Mouse (Mus musculus) forebrain, embryonic 12.5 days (tissue): ENCODE data around the gene Focad. TPM values are rescaled to one million over a fixed set of nuclear protein-coding genes. Genes with fewer than 3 reads are reported as not detected.

ENCODE experiments used
- ATAC-seq: fragments of 200-750 bp; cut with Nextera tagmentation; 2 replicates; pipeline ENCODE4 v1.8.0; 2017; ENCODE audit warnings: moderate TSS enrichment; ENCODE audit not compliant: low FRiP score
- H3K27ac ChIP-seq: fragments of 300-500 bp; sonication (generic); 2 replicates; pipeline ENCODE4 v1.5.1; 2016; ENCODE audit warnings: mild to moderate bottlenecking
- H3K27me3 ChIP-seq: fragments of 300-500 bp; sonication (generic); 2 replicates; pipeline ENCODE4 v1.6.1; 2016; ENCODE audit warnings: mild to moderate bottlenecking
- H3K36me3 ChIP-seq: fragments of 300-500 bp; sonication (generic); replicated peaks from 2 replicates; pipeline ENCODE4 v1.6.1; 2016; ENCODE audit warnings: mild to moderate bottlenecking
- H3K4me1 ChIP-seq: fragments of 300-500 bp; sonication (generic); 2 replicates; pipeline ENCODE4 v1.6.1; 2016
- H3K4me2 ChIP-seq: fragments of 300-500 bp; sonication (generic); 2 replicates; pipeline ENCODE4 v1.6.1; 2016; ENCODE audit warnings: mild to moderate bottlenecking, moderate library complexity
- H3K4me3 ChIP-seq: fragments of 300-500 bp; sonication (generic); replicated peaks from 2 replicates; pipeline ENCODE4 v1.5.1; 2016; ENCODE audit warnings: mild to moderate bottlenecking
- H3K9ac ChIP-seq: fragments of 300-500 bp; sonication (generic); 2 replicates; pipeline ENCODE4 v1.6.1; 2016; ENCODE audit warnings: mild to moderate bottlenecking
- H3K9me3 ChIP-seq: fragments of 300-500 bp; sonication (generic); 2 replicates; pipeline ENCODE4 v1.6.1; 2016
- WGBS: fragments of 180-500 bp; shearing (Covaris S2); methylation state at CpG from one replicate; pipeline ENCODE4 v1.1.7; 2016; 5-methylcytosine and 5-hydroxymethylcytosine counted together
- polyA plus RNA-seq: library from polyadenylated mRNA; unstranded; fragments of >200 nt; fragmentation: Nextera tagmentation; extraction: Ambion mirVana; gene quantifications from 2 replicates; pipeline ENCODE4 v1.2.1, GENCODE M21; 2016

Focad gene
- polyA plus RNA-seq, 1 experiment from 2014 or later, result 16.7 TPM

- no peak for ATAC-seq
- no peaks in the 10 kb centered on the region for H3K27me3 ChIP-seq
- H3K4me1 ChIP-seq, result no peaks in the 10 kb centered on the region; the same call in 1 of the 2 replicates
- H3K36me3 ChIP-seq, result no peaks in the 10 kb centered on the region
- H3K4me3 ChIP-seq, result no peak overlapping the region
- WGBS, result 82% methylated on average over 3 of the region's 3 CpGs
- H3K9ac ChIP-seq, result no peak overlapping the region
- no peak overlapping the region for H3K4me2 ChIP-seq
- no peak overlapping the region for H3K27ac ChIP-seq
- no peaks in the 10 kb centered on the region for H3K9me3 ChIP-seq
Measured at GRCm38 (mm10) chr4:88117331-88117730, 22.9 kb downstream of the Focad start.

- Histone ChIP-seq H3K9me3 (no peaks in the 10 kb centered on the region), H3K27ac (no peak overlapping the region), H3K27me3 (no peaks in the 10 kb centered on the region), H3K4me3 (no peak overlapping the region), H3K4me1 (no peaks in the 10 kb centered on the region; the same call in 1 of the 2 replicates), H3K9ac (no peak overlapping the region), H3K4me2 (no peak overlapping the region), H3K36me3 (no peaks in the 10 kb centered on the region)
- no peak for ATAC-seq
Measured at GRCm38 (mm10) chr4:88117942-88118341, 23.5 kb downstream of the Focad start.

- Histone ChIP-seq H3K9ac (no peak overlapping the region), H3K9me3 (no peaks in the 10 kb centered on the region), H3K27ac (no peak overlapping the region), H3K4me2 (no peak overlapping the region), H3K4me3 (no peak overlapping the region), H3K36me3 (no peaks in the 10 kb centered on the region), H3K4me1 (no peaks in the 10 kb centered on the region; the same call in 1 of the 2 replicates), H3K27me3 (no peaks in the 10 kb centered on the region)
- ATAC-seq, result no peak
- 84% methylated on average over 5 of the region's 5 CpGs for WGBS
Measured at GRCm38 (mm10) chr4:88118750-88119395, 24.4 kb downstream of the Focad start.

GRCm38 (mm10) chr4:88120091-88120490, 25.7 kb downstream of the Focad start:
- H3K9ac ChIP-seq, result no peak overlapping the region
- H3K4me1 ChIP-seq, result no peaks in the 10 kb centered on the region; the same call in 1 of the 2 replicates
- H3K9me3 ChIP-seq, result no peaks in the 10 kb centered on the region
- no peak overlapping the region for H3K4me3 ChIP-seq
- H3K27ac ChIP-seq, result no peak overlapping the region
- H3K27me3 ChIP-seq, result no peaks in the 10 kb centered on the region
- no peaks in the 10 kb centered on the region for H3K36me3 ChIP-seq
- ATAC-seq, result no peak
- H3K4me2 ChIP-seq, result no peak overlapping the region

- Histone ChIP-seq H3K4me3 (no peak overlapping the region), H3K9me3 (no peaks in the 10 kb centered on the region), H3K27ac (no peak overlapping the region), H3K4me2 (no peak overlapping the region), H3K4me1 (no peaks in the 10 kb centered on the region; the same call in 1 of the 2 replicates), H3K36me3 (no peaks in the 10 kb centered on the region), H3K9ac (no peak overlapping the region), H3K27me3 (no peaks in the 10 kb centered on the region)
- WGBS, result 86% methylated on average over 3 of the region's 3 CpGs
- no peak for ATAC-seq
Measured at GRCm38 (mm10) chr4:88122472-88122871, 28.0 kb downstream of the Focad start.

- H3K4me2 ChIP-seq, result no peak overlapping the region
- no peak for ATAC-seq
- no peak overlapping the region for H3K4me3 ChIP-seq
- 23% methylated on average over 2 of the region's 2 CpGs for WGBS
- H3K9me3 ChIP-seq, result no peaks in the 10 kb centered on the region
- no peak overlapping the region for H3K9ac ChIP-seq
- H3K4me1 ChIP-seq, result peaks cover 13% of the 10 kb centered on the region
- no peaks in the 10 kb centered on the region for H3K36me3 ChIP-seq
- no peaks in the 10 kb centered on the region for H3K27me3 ChIP-seq
- peak overlapping the region; percentile 56; the same call in 1 of the 2 replicates for H3K27ac ChIP-seq
Measured at GRCm38 (mm10) chr4:88135936-88136335, 41.5 kb downstream of the Focad start.

- Histone ChIP-seq H3K27ac (no peak overlapping the region), H3K36me3 (no peaks in the 10 kb centered on the region), H3K4me1 (peaks cover 13% of the 10 kb centered on the region), H3K9me3 (no peaks in the 10 kb centered on the region), H3K9ac (no peak overlapping the region), H3K4me3 (no peak overlapping the region), H3K27me3 (no peaks in the 10 kb centered on the region), H3K4me2 (no peak overlapping the region)
- no peak for ATAC-seq
- 26% methylated on average over 4 of the region's 4 CpGs for WGBS
Measured at GRCm38 (mm10) chr4:88136528-88136927, 42.1 kb downstream of the Focad start.

- no peak overlapping the region for H3K4me2 ChIP-seq
- no peak overlapping the region for H3K27ac ChIP-seq
Measured at GRCm38 (mm10) chr4:88138366-88138917, 44.0 kb downstream of the Focad start.

GRCm38 (mm10) chr4:88149462-88149861, 55.0 kb downstream of the Focad start:
- no peak for ATAC-seq
- H3K4me2 ChIP-seq, result no peak overlapping the region
- no peak overlapping the region for H3K9ac ChIP-seq
- H3K27ac ChIP-seq, result no peak overlapping the region
- H3K27me3 ChIP-seq, result no peaks in the 10 kb centered on the region
- H3K36me3 ChIP-seq, result no peaks in the 10 kb centered on the region
- no peaks in the 10 kb centered on the region for H3K9me3 ChIP-seq
- no peak overlapping the region for H3K4me3 ChIP-seq
- H3K4me1 ChIP-seq, result no peaks in the 10 kb centered on the region
- WGBS, result 86% methylated on average over 1 of the region's 1 CpGs

More at GRCm38 (mm10) chr4:88138366-88138917, 44.0 kb downstream of the Focad start:
- H3K27me3 ChIP-seq, result no peaks in the 10 kb centered on the region
- ATAC-seq, result no peak
- H3K4me1 ChIP-seq, result peaks cover 13% of the 10 kb centered on the region
- no peak overlapping the region for H3K4me3 ChIP-seq
- H3K36me3 ChIP-seq, result no peaks in the 10 kb centered on the region
- H3K9ac ChIP-seq, result no peak overlapping the region
- H3K9me3 ChIP-seq, result no peaks in the 10 kb centered on the region
- WGBS, result 94% methylated on average over 2 of the region's 2 CpGs

- WGBS, result 69% methylated on average over 3 of the region's 3 CpGs
- H3K27me3 ChIP-seq, result no peaks in the 10 kb centered on the region
- ATAC-seq, result no peak
- no peak overlapping the region for H3K4me2 ChIP-seq
- no peak overlapping the region for H3K4me3 ChIP-seq
- no peaks in the 10 kb centered on the region for H3K9me3 ChIP-seq
- no peaks in the 10 kb centered on the region for H3K36me3 ChIP-seq
- no peak overlapping the region for H3K27ac ChIP-seq
- peaks cover 3% of the 10 kb centered on the region; the same call in 1 of the 2 replicates for H3K4me1 ChIP-seq
- H3K9ac ChIP-seq, result no peak overlapping the region
Measured at GRCm38 (mm10) chr4:88155490-88156160, 61.2 kb downstream of the Focad start.

- no peak overlapping the region for H3K4me2 ChIP-seq
- ATAC-seq, result no peak
- no peaks in the 10 kb centered on the region for H3K27me3 ChIP-seq
- H3K36me3 ChIP-seq, result no peaks in the 10 kb centered on the region
- no peak overlapping the region for H3K27ac ChIP-seq
- H3K4me1 ChIP-seq, result peaks cover 3% of the 10 kb centered on the region; the same call in 1 of the 2 replicates
- 91% methylated on average over 5 of the region's 5 CpGs for WGBS
- no peaks in the 10 kb centered on the region for H3K9me3 ChIP-seq
- no peak overlapping the region for H3K9ac ChIP-seq
- H3K4me3 ChIP-seq, result no peak overlapping the region
Measured at GRCm38 (mm10) chr4:88156961-88157360, 62.5 kb downstream of the Focad start.

GRCm38 (mm10) chr4:88157644-88158043, 63.2 kb downstream of the Focad start:
- H3K9me3 ChIP-seq, result no peaks in the 10 kb centered on the region
- H3K27ac ChIP-seq, result no peak overlapping the region
- no peaks in the 10 kb centered on the region for H3K27me3 ChIP-seq
- no peaks in the 10 kb centered on the region for H3K36me3 ChIP-seq
- 85% methylated on average over 6 of the region's 6 CpGs for WGBS
- H3K9ac ChIP-seq, result no peak overlapping the region
- H3K4me3 ChIP-seq, result no peak overlapping the region
- no peak for ATAC-seq
- no peak overlapping the region for H3K4me2 ChIP-seq
- H3K4me1 ChIP-seq, result peaks cover 4% of the 10 kb centered on the region; the same call in 1 of the 2 replicates
